Mouse (Mus musculus) frontal cortex, postnatal 14 days (tissue): ENCODE measurements around the gene Zcchc24.

Experiments used
- DNase-seq, 2 experiments: peaks; one replicate each; pipeline ENCODE4 v3.0.0; 2022; ENCODE audit warnings: low spot score in 2 of 2

Gene Zcchc24

DNA sequence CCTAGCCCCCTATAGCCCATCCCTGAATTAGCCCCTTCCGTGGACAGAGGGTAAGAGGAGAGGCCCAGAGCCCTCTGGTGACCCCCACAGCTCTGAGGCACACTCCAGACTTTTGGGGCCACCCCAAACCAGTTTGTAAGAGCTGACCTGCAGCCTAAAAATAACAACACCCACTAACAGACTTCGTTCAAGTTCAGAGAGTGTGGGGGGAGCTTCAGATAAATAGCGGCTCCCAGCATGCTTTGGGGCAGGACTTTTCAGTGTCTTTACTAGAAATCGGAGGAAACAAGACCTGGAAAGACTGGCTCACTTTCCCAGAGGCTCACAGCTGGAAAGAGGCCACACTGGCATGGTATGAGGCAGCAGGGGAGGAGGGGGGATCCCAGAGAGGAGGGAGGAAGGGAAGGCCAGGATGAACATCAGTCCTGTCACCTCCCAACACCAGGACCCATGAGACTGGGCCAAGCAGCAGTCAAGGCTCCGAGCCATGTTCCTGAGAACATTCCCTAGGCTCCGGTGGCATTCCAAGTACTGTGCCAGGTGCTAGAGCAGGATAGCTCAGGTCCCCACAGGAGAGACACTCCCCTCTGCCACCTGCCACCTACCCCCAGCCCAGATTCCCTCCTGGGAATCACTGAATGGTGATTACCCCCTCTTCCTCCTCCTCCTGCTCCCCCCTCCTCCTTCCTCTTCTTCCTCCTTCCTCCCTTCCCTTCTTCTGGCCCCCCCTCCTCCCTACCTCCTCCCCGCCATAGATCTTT, 20.7 kb downstream of the Zcchc24 start:
- no peak for DNase-seq

GRCm38 (mm10) chr14:25746971-25747945, 21.6 kb downstream of the Zcchc24 start:
- DNase-seq = no peak

DNA sequence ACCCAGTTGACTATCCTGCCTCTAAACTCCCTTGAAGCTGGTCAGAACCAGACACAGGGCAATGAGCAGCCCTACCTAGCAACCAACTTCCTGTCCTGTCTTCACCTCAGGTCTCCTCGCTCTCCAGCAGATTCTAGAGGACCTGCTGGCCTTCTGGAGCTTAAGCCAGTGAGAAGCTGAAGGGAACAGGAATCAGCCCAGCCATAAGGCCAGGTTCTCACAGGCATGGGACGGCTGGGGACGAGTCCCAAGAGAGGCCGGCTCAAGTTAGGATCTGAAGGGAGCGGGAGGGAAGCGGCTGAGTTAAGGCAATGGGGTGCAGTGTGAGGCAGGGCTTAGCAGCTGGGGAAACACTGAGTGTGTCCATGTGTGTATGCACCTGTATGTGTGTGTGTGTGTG, 22.5 kb downstream of the Zcchc24 start:
- no peak for DNase-seq

- no peak for DNase-seq
These were observed 23.3 kb downstream of the Zcchc24 start for GRCm38 (mm10) chr14:25745365-25746184.

GRCm38 (mm10) chr14:25742943-25743342, 25.9 kb downstream of the Zcchc24 start:
- no peak for DNase-seq

DNA sequence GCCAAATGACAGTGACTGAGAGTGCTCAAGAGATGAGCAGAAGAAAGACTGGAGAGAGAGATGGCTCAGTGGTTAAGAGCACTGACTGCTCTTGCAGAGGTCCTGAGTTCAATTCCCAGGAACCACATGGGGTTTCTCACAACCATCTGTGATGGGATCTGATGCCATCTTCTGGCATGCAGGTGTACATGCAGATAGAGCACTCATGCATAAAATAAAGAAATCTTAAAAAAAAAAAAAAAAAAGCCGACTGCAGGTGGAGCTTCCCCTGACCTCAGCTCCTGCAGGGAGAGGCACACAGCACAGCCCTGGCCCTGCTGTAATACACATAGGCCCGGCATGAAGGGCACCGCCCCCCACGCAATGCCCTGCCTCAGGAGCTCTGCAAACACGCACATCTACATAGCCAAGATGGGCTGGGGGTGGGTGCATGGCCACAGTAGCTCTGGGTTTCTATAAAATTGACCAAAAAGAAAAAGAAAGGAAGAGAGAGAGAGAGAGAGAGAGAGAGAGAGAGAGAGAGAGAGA, 26.9 kb downstream of the Zcchc24 start:
- no peak for DNase-seq

GRCm38 (mm10) chr14:25741211-25741610, 27.6 kb downstream of the Zcchc24 start:
- no peak for DNase-seq

- DNase-seq = peak; percentile 53 to 77
These were observed 28.8 kb downstream of the Zcchc24 start for GRCm38 (mm10) chr14:25739957-25740565.

DNA sequence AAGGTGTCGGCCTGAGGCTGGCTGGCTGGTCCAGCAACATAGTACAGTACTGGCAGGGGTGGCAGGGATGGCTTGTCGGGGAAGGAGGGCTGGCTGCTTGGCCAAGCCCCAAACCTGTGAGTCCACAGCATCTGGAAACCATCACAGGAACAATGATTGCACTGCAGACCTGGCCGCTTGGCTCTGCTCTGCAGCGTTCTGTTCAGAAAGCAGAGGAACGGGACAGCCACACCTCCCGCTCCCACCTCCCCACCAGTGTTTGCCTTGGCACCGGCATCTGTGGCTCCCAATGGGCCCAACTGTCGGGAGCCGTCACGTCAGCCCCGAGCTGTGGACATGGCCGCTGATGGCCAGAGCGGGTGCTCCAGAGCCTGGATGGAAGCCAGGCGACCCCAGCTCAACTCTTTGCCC, 30.2 kb downstream of the Zcchc24 start:
- DNase-seq = no peak

GRCm38 (mm10) chr14:25736589-25736988, 32.2 kb downstream of the Zcchc24 start:
- DNase-seq = peak; percentile 72 to 81

GRCm38 (mm10) chr14:25736140-25736539, 32.7 kb downstream of the Zcchc24 start:
- no peak for DNase-seq

DNA sequence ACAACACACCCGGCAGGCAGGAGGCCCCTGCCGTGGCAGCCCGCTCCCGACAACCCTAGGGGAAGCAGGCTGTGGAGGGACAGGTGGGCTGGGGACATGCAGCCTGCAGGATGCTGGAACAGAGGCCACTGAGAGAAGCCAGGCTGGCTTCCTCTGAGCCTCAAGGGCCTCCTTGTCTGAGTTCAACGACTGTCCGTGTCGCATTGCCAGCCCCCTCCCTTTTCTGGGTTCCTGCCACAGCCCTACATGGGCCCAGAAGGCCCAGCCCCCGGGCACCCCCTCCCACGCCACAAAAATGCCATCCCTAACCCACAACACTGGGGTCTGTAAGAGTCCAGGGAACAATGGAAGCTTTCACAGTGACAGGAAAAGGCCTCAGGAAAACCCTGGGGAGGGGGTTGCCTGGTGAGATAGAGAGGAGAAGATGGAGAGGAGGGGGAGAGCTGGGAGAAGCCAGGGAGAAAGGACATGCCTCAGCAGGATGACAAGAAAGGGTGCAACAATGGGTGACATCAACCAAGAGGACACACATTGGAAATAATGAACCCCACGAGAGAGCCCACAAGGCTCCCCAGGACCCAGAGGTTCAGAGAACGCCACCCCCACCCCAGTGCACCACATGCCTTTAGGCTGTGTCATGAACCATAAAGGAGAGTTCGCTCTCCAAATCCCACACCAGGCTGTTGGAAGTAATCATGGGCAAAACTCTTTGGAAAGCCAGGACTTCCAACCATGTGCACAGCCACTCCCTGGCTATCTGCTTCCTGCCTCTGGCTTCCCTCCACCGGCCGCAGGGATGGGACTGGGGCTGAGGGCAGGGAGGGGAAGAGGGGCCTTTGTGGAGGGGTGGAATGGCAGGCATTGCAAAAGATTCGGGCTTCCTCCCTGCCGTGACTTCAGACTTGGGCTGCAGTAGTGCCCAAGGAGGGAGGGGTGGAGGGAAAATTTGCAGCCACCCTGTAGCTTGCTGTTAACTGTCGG, 33.8 kb downstream of the Zcchc24 start:
- no peak for DNase-seq

- no peak for DNase-seq
These were observed 41.7 kb downstream of the Zcchc24 start for GRCm38 (mm10) chr14:25727149-25727510.

- DNase-seq = no peak
These were observed 42.4 kb downstream of the Zcchc24 start for GRCm38 (mm10) chr14:25726226-25727148.

GRCm38 (mm10) chr14:25725690-25726089, 43.1 kb downstream of the Zcchc24 start:
- no peak for DNase-seq

DNA sequence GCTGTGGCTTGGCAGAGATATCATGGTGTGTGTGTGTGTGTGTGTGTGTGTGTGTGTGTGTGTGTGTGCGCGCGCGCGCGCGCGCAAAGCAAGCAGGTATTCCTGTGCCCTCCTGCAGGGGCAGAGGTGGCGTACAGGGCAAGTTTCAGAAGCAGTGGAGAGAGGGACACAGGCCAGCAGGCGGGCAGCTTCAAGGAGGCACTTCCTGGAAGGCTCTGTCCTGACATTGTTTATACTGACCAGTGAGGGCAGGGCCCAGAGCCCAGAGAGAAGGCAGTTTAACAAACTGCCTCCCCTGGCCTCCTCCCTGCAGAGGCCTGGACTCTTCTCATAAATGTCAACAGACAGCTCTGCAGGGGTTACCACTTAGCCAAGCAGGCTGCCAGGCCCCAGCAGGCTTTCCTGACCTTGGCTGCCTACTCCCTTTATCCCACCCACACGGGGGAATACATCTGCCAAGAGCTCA, 43.8 kb downstream of the Zcchc24 start:
- DNase-seq = no peak

DNA sequence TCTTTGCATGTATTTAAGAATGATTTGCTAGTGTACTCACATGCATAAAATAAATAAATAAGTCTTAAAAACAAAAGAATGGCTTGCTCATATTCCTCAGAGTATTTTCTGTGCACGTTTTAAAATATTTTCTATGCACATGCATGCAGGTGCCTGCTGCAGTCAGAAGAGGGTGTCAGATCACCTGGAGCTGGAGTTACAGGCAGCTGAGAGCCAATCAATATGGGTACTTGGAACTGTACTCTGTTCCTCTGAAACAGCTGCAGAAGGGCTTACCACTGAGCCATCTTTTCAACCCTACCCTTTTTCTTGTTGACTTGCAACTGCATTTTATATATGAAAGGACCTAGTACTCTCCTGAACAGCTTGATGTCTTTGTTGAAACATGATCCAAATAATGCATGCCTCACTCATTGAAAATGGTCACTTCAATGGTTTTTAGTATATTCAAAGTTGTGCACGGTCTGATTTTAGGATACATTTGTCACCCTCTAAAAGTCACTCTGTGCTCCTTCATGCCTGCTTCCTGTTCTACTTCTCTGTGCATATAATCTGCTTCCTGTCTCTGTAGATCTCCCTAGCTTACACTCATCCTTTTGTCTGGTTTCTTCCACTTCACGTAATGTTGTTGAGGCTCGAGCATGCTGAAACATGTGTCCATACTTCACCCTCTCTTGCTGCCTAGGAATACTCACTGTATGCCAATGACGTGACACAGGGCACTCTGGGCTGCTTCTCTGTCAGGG, 47.7 kb downstream of the Zcchc24 start:
- DNase-seq = no peak

GRCm38 (mm10) chr14:25719371-25719770, 49.5 kb downstream of the Zcchc24 start:
- DNase-seq = no peak
